Mouse (Mus musculus) small intestine, adult 10 weeks (tissue): ENCODE results near the gene Ppp5c. TPM values are rescaled to one million over a fixed set of nuclear protein-coding genes. Genes with fewer than 3 reads are reported as not detected.

ENCODE experiments used
- polyA plus RNA-seq: library from polyadenylated mRNA; stranded (reverse); fragments of 350-450 nt; fragmentation: Illumina TruSeq; extraction: RNeasy Lipid Tissue Mini Kit (QIAGEN cat#74804); gene quantifications from one replicate; pipeline ENCODE4 v1.2.3, GENCODE M21; 2014; ENCODE audit warnings: low replicate concordance

The Ppp5c gene
- polyA plus RNA-seq = 8.2 TPM

GRCm38 (mm10) chr7:17027588-17028343 is at the start of gene Ppp5c:
Gene Ppp5c (minus strand): TSS chr7:17027924.

DNA sequence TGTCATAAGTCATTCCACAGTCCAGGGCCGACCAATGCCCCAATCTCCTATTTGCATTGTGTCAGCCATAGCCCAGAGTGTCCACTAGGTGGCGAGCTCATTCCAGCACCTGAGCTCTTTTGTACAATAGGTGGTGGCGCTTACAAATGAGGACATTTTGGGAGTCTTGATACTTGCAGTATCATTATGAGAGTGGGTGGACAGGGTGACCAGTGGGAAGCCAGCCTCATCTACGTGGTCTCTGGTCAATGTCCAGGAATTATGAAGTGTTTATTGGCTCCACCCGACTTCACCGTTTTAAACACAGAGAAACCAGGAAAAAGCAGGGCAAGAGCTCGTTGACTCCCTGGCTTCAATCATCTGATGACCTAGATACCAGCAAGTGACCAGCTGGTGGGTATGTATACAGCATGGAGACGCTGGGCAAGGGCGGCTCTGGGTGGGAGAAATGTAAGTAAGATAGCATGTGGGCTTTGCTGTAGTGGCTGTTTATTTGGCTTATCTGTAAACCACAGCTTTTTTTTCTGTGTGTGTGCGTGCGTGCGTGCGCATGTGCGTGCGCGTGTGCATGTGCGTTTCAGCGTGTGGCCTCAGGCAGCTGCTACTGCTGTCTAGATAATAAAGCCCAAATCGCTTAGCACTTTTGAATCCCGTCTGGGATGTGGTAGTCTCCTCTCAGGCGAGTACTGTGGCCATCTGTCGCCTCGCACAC is 46.3 kb upstream of the Ppp5c start, which contains the start of gene Psg16:
Gene Psg16, plus strand, starts transcription at position 137 of the 712 bp plus-strand sequence.

DNA sequence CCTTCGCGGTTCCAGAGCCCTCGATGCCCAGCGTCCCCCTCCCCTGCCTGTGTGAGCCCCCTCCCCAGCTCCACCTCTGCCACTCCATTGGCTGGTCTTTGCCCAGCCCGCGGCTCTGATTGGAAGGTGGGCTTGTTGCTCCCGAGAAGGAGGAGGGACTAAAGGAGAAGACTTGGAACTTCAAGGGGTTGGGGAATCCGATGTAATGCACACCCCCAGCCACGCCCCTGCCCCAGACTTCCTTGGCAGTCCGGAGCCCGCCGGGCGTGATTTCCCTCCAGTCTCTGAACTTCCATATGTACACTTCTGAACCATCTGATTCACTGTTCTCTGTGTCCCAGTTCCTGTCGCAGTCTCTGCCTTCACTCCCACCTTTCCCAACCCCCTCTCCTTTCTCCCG is 34.7 kb upstream of the Ppp5c start, which contains the start of gene Hif3a:
Gene Hif3a, minus strand, starts transcription at position 39 of the 400 bp plus-strand sequence.

GRCm38 (mm10) chr7:16992451-16992807 is 35.3 kb downstream of the Ppp5c start, which contains the start of gene Ccdc8:
Gene Ccdc8 (plus strand): TSS chr7:16992708.

GRCm38 (mm10) chr7:16982859-16983568 is 44.7 kb downstream of the Ppp5c start, which contains the start of gene Gm42372:
Gene Gm42372 (plus strand): TSS chr7:16983086.

DNA sequence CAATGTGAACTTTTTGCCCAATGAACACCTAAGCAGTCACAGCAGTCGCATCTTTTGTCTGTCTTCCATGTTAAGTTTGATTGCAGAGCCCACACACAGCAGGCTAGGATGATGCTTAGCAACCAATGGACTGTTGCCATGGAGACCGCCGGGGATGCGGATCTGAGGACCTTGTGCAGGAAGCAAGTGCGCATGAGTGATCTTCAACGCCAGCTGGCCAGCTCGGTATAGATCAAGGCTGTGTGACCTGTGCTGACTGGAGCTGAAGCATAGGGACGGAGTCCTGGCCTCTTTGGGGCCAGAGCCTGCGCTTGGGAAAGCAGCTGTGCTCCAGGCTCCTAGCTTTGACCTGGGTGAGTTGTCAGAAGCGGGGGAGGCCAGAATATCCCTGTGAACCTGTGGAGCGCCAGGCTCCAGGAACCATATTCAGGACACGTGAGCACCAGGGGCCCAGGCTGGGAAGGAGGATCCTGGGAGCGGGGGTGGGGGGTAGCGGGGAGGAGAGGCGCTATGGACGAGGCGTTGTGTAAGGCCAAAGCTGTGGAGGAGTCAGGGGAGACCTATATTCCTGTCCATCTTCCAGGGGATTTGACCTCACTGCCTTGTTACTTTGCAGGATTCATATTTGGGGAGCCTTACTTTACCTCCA is 68.1 kb downstream of the Ppp5c start, which contains the start of gene Pnmal1:
Gene Pnmal1, plus strand, starts transcription at position 141 of the 649 bp plus-strand sequence.

Other genes starting within 250 kb of the Ppp5c start
- 17.6 TPM for gene Slc1a5, start 246.6 kb downstream of the Ppp5c start, polyA plus RNA-seq
- gene Strn4, start 212.0 kb downstream of the Ppp5c start, polyA plus RNA-seq = 8.1 TPM
- 2.6 TPM for gene Fkrp, start 211.2 kb downstream of the Ppp5c start, polyA plus RNA-seq
- gene Prkd2, start 185.0 kb downstream of the Ppp5c start, polyA plus RNA-seq = 0.59 TPM
- gene Dact3, start 152.6 kb downstream of the Ppp5c start, polyA plus RNA-seq = 0.93 TPM
- gene Gng8, start 136.1 kb downstream of the Ppp5c start, polyA plus RNA-seq = not detected
- gene Ptgir, start 121.4 kb downstream of the Ppp5c start, polyA plus RNA-seq = 0.59 TPM
- gene Calm3, start 103.8 kb downstream of the Ppp5c start, polyA plus RNA-seq = 15.4 TPM
- 0.11 TPM for gene Pnmal2, start 83.2 kb downstream of the Ppp5c start, polyA plus RNA-seq
- gene Pnmal1, start 68.2 kb downstream of the Ppp5c start, polyA plus RNA-seq = 0.30 TPM
- 0.30 TPM for gene Gm42372, start 44.8 kb downstream of the Ppp5c start, polyA plus RNA-seq
- gene Ccdc8, start 35.2 kb downstream of the Ppp5c start, polyA plus RNA-seq = 0.26 TPM
- gene Hif3a, start 34.5 kb upstream of the Ppp5c start, polyA plus RNA-seq = 0.41 TPM
- gene Psg16, start 46.1 kb upstream of the Ppp5c start, polyA plus RNA-seq = 0.07 TPM
- gene Ceacam3, start 122.4 kb upstream of the Ppp5c start, polyA plus RNA-seq = not detected
- gene Psg29, start 175.6 kb upstream of the Ppp5c start, polyA plus RNA-seq = not detected